Mouse (Mus musculus) forelimb bud, embryonic 11.5 days (tissue): ENCODE measurements at regions not wholly inside any gene's neighbourhood (a gene's known extent, or its start where the extent isn't known, plus 50 kb on each side); places are given as distances from the start of the nearest gene placed in this dataset.
A peak's percentile ranks its signal among the peaks of the same experiment; 100 is the strongest.

Experiments used
- DNase-seq: peaks from one replicate; pipeline ENCODE4 v3.0.0-alpha.2; 2012; ENCODE audit warnings: low read depth, low spot score

- DNase-seq = no peak
Measured at GRCm38 (mm10) chr16:92935848-92936535, 110.0 kb upstream of the Runx1 start.

- DNase-seq = no peak
Measured at GRCm38 (mm10) chr16:92930103-92930502, 104.2 kb upstream of the Runx1 start.

DNA sequence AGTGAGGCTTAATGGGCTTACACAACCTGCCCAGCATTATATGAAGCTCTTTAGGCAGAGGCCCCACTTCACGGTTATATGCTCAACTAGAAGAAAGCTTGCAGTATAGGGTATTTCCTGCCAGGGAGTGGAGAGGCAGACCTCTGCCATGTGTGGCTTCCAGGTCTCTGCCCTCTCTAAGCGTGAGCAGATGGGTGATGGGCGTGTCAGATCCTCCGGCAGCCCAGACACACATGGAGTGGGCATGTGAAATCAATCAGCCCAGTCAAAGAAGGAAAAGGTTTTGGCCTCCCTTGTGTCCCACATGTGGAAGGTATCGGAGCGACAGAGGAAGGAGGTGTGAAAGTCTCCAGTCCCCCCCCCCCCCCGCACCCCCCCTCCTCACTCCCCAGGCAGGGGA lies 102.3 kb upstream of the Runx1 start:
- DNase-seq = peak; percentile 78

DNA sequence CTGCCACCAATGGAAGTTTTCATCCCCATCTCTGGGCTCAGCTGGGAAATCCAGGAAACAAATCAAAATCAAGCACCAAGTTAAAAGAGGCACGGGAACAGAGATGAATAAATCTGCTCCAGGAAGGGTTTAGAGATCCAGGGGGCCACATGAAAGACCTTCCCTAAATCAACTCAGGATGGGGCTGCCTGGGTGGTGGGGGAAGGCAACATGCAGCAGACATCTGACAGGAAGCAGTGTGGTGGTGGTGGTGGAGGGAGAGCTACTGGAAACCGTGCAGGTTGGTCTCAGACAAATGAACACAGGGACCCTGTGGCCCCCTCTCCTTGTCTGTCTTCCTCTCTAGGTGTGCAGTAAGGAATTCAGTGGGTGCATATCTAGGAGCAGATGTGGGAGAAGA lies 101.7 kb upstream of the Runx1 start:
- DNase-seq = peak; percentile 49

GRCm38 (mm10) chr16:92926853-92927252 lies 100.9 kb upstream of the Runx1 start:
- DNase-seq = no peak

DNA sequence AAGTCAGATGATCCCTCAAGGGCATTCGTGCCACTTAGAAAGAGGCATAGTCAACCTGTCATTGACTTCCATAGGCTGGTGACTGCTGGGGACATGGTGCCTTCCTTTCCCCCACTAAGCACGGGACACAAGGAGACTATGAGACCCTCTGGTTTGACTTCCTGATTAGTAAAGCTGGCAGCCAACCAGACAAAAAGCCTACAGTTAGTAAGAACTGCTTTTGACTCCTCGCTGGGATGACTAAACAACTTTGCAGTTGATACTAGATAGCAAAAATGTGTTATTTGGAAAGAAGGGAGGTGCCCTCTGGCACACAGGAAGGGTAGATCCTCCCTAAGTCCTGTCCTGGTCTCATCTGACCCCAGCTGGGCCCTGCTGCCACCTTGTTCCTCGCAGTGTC lies 95.0 kb upstream of the Runx1 start:
- DNase-seq = no peak

GRCm38 (mm10) chr16:92917356-92917755 lies 91.4 kb upstream of the Runx1 start:
- DNase-seq = no peak

DNA sequence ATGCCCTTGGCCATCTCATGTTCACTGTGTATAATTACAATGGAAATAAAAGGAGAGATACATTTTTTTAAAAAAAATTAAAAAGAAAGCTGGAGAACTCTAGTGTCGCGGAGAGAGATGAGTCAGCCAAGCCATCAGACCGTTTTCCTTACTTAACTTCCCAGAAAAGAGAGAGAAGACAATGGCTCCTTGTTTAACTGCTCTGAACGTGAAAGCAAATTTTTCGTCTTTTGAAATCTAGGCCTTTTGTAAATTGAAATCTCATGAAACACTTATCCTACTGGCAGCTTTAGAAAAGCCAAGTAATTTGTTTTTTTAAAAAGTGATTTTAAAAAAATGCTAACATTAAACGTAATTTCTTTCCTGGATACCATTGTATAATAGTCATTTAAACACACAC lies 89.7 kb upstream of the Runx1 start:
- no peak for DNase-seq

- DNase-seq = no peak
Measured at GRCm38 (mm10) chr16:92906873-92907272, 80.9 kb upstream of the Runx1 start.

DNA sequence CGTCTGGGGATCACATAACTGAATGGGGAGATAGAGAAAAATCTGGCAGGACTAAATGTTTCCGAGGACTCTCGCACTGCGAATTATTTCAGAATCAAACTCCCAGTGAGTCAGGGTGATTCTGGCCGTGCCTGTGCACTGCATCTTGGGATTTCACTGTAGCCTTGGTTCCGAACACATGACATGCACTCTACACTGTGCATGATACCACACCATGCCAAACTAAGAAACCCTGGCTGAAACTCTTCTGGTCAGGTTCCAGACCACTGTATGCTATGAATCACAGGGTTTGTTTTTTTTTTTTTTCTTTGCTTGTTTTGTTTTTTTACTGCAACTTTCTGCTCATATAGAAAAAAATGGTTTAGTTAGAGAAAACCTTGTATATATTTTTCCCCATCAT lies 79.7 kb upstream of the Runx1 start:
- no peak for DNase-seq

GRCm38 (mm10) chr16:92903892-92904473 lies 78.0 kb upstream of the Runx1 start:
- peak; percentile 30 for DNase-seq

- DNase-seq = no peak
Measured at GRCm38 (mm10) chr16:92903486-92903885, 77.5 kb upstream of the Runx1 start.

DNA sequence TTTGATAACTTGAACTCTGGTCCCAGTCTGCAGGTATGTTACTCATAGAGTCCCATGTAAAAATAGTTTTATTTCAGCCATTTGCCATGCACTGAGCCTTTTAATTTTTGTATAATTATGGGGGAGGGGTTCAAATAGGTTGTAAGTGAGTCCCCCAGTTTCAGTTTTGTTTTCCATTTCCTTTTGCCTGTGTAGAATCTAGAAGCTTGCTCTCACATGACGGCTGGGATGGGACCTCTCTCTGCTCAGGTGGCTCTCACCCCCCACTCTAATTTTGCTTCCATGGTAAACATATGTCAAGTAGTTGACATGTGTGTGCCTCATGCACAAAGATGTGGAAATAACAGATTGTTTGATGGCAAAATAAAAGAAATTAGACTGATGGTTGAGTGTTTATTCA lies 73.8 kb upstream of the Runx1 start:
- no peak for DNase-seq

DNA sequence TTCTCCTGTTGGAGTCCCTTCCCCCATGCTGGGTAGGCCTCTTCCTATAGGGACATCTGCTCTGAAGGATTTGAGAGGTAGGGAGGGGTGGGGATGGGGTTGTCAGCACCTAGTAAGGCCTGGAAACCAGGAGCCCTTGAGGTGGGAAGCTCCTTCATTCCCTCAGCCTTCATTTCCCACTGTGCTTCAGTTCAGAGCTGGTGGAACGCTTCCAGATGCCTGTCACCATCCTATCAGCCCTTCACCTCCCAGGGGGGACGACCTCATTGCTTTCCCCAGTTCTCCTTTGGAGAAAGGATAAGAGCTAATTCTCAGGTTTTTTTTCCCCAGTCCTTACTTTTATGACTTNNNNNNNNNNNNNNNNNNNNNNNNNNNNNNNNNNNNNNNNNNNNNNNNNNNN lies 65.8 kb upstream of the Runx1 start:
- DNase-seq = no peak

DNA sequence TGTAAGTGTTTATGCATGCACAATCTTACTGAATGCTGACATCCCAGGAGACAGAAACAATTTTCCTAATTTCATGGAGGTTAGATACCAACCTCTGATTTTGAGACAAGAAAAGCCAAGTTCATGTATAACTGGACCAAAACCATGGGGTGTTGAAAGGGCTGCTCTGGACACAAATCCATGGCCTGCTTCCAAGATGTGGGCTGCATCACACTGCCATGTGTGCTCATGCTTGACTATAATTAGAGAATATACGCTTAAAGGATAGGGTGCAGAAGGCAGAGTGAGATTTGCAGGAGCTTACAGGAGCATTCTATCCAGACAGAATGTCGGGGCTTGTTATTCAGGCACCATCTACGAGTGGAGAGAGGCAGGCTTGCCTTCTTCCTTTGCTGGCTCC lies 64.8 kb upstream of the Runx1 start:
- no peak for DNase-seq

DNA sequence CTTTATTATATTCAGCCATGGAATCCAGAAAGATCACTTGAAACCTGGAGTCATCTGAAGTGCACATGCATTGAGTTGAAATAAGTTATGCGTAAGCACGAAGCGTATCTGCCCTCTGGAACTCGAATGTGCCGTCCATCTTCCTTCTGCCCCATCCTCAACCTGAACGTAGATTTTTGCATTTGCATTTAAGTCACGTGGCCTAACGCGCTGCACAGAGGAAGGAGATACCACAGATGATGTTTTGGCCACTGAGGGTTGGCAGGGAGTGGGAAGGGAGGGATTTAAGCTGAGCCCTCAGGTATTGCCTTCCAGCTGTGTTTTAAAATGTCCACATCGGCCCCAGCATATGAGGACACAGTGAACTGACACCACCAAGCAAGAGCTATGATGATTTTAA lies 63.6 kb upstream of the Runx1 start:
- no peak for DNase-seq

- no peak for DNase-seq
Measured at GRCm38 (mm10) chr16:92886226-92886625, 60.3 kb upstream of the Runx1 start.

- peak; percentile 69 for DNase-seq
Measured at GRCm38 (mm10) chr16:92883821-92884272, 57.9 kb upstream of the Runx1 start.

DNA sequence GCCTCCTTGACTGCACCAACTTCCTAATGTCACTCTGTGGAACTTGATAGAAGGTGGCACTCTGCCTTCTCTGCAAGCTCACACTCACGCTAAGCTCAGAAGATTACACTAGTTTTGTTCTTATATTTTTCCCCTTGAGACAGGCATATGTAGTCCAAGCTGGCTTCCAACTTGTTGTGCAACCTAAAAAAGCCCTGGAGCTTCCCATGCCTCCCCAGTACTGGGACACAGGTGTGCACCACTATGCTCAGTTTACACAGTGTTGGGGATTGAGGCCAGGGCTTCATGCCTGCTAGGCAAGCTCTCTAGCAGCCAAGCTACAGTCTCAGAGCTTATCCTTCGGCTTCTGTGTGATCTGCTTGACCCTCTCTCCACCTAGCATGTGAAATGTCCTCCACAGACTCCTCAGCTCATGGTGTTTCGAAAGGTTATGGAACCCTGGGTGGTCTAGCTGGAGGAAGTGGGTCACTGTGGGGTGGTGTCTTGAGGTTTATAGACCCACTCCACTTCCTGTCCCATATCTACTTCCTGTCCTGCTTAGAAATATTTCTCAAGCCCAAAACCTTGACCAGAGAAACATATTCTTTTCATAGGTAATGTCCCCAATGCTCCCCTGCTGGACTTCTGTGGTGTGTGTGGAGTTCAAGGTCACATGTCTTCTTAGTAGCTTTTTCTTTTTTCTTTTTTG lies 54.6 kb upstream of the Runx1 start:
- DNase-seq = no peak

GRCm38 (mm10) chr16:92878081-92878480 lies 52.1 kb upstream of the Runx1 start:
- DNase-seq = no peak
